Mouse (Mus musculus): Measurements from ENCODE around the gene Rchy1.

- TF ChIP-seq CTCF (IDR thresholded peaks at IDR 0.05; ENCODE audit: low read depth) (no peak), EP300 (optimal IDR thresholded peaks at IDR 0.05) (no peak)
Measured at GRCm38 (mm10) chr5:91987236-91987635, 24.4 kb upstream of the Rchy1 start, which contains the start of gene Odaph.

All from stomach, postnatal 0 days (tissue).